Mouse (Mus musculus): ENCODE measurements around the gene Jade1.

Jade1 gene

GRCm38 (mm10) chr3:41609071-41609470 is 53.5 kb downstream of the Jade1 start:
- Histone ChIP-seq H3K4me3 (replicated peaks; ENCODE audit: low read length) (no peak overlapping the region), H3K27me3 (ENCODE audit: insufficient read depth, low read length) (no peaks in the 10 kb centered on the region), H3K9me3 (ENCODE audit: low read length) (no peaks in the 10 kb centered on the region), H3K4me1 (replicated peaks; ENCODE audit: low read depth, low read length) (peaks cover 96% of the 10 kb centered on the region), H3K36me3 (ENCODE audit: insufficient read depth, low read length) (peaks cover 100% of the 10 kb centered on the region)
- no peak for TF ChIP-seq NANOG (IDR thresholded peaks at IDR 0.05; ENCODE audit: borderline replicate concordance, low read length)
- no peak for TF ChIP-seq POU5F1 (IDR thresholded peaks at IDR 0.05; ENCODE audit: borderline replicate concordance, low read length)
- no peak for TF ChIP-seq CTCF (conservative IDR thresholded peaks at IDR 0.05; ENCODE audit: low read length)

- TF ChIP-seq NANOG (IDR thresholded peaks at IDR 0.05; ENCODE audit: borderline replicate concordance, low read length) (no peak), POU5F1 (IDR thresholded peaks at IDR 0.05; ENCODE audit: borderline replicate concordance, low read length) (no peak), CTCF (conservative IDR thresholded peaks at IDR 0.05; ENCODE audit: low read length) (peak; percentile 66)
- Histone ChIP-seq H3K27me3 (ENCODE audit: insufficient read depth, low read length) (no peaks in the 10 kb centered on the region), H3K9me3 (ENCODE audit: low read length) (no peaks in the 10 kb centered on the region), H3K36me3 (ENCODE audit: insufficient read depth, low read length) (peaks cover 100% of the 10 kb centered on the region), H3K4me3 (replicated peaks; ENCODE audit: low read length) (no peak overlapping the region), H3K4me1 (replicated peaks; ENCODE audit: low read depth, low read length) (peaks cover 72% of the 10 kb centered on the region)
Measured at GRCm38 (mm10) chr3:41612211-41612610, 56.7 kb downstream of the Jade1 start.

- no peaks in the 10 kb centered on the region for H3K9me3 ChIP-seq (ENCODE audit: low read length)
- H3K4me3 ChIP-seq (replicated peaks; ENCODE audit: low read length): no peak overlapping the region
- H3K27me3 ChIP-seq (ENCODE audit: insufficient read depth, low read length): no peaks in the 10 kb centered on the region
- peaks cover 67% of the 10 kb centered on the region for H3K4me1 ChIP-seq (replicated peaks; ENCODE audit: low read depth, low read length)
- H3K36me3 ChIP-seq (ENCODE audit: insufficient read depth, low read length): peaks cover 100% of the 10 kb centered on the region
- TF ChIP-seq CTCF (conservative IDR thresholded peaks at IDR 0.05; ENCODE audit: low read length) (no peak), POU5F1 (IDR thresholded peaks at IDR 0.05; ENCODE audit: borderline replicate concordance, low read length) (no peak), NANOG (IDR thresholded peaks at IDR 0.05; ENCODE audit: borderline replicate concordance, low read length) (no peak)
Measured at GRCm38 (mm10) chr3:41613706-41614105, 58.2 kb downstream of the Jade1 start.

- H3K4me1 ChIP-seq (replicated peaks; ENCODE audit: low read depth, low read length): peaks cover 60% of the 10 kb centered on the region
- peaks cover 93% of the 10 kb centered on the region for H3K36me3 ChIP-seq (ENCODE audit: insufficient read depth, low read length)
- H3K27me3 ChIP-seq (ENCODE audit: insufficient read depth, low read length): no peaks in the 10 kb centered on the region
- H3K4me3 ChIP-seq (replicated peaks; ENCODE audit: low read length): no peak overlapping the region
- TF ChIP-seq CTCF (conservative IDR thresholded peaks at IDR 0.05; ENCODE audit: low read length) (no peak), POU5F1 (IDR thresholded peaks at IDR 0.05; ENCODE audit: borderline replicate concordance, low read length) (no peak), NANOG (IDR thresholded peaks at IDR 0.05; ENCODE audit: borderline replicate concordance, low read length) (no peak)
- H3K9me3 ChIP-seq (ENCODE audit: low read length): no peaks in the 10 kb centered on the region
Measured at GRCm38 (mm10) chr3:41614230-41614985, 58.9 kb downstream of the Jade1 start.

GRCm38 (mm10) chr3:41618036-41618435 is 62.5 kb downstream of the Jade1 start:
- no peak for TF ChIP-seq CTCF (conservative IDR thresholded peaks at IDR 0.05; ENCODE audit: low read length)
- no peak for TF ChIP-seq NANOG (IDR thresholded peaks at IDR 0.05; ENCODE audit: borderline replicate concordance, low read length)
- TF ChIP-seq POU5F1 (IDR thresholded peaks at IDR 0.05; ENCODE audit: borderline replicate concordance, low read length): no peak
- Histone ChIP-seq H3K4me1 (replicated peaks; ENCODE audit: low read depth, low read length) (peaks cover 33% of the 10 kb centered on the region), H3K4me3 (replicated peaks; ENCODE audit: low read length) (no peak overlapping the region), H3K27me3 (ENCODE audit: insufficient read depth, low read length) (no peaks in the 10 kb centered on the region), H3K9me3 (ENCODE audit: low read length) (no peaks in the 10 kb centered on the region), H3K36me3 (ENCODE audit: insufficient read depth, low read length) (peaks cover 57% of the 10 kb centered on the region)

GRCm38 (mm10) chr3:41618488-41618887 is 63.0 kb downstream of the Jade1 start:
- Histone ChIP-seq H3K27me3 (ENCODE audit: insufficient read depth, low read length) (no peaks in the 10 kb centered on the region), H3K4me1 (replicated peaks; ENCODE audit: low read depth, low read length) (peaks cover 28% of the 10 kb centered on the region), H3K36me3 (ENCODE audit: insufficient read depth, low read length) (peaks cover 52% of the 10 kb centered on the region), H3K9me3 (ENCODE audit: low read length) (no peaks in the 10 kb centered on the region), H3K4me3 (replicated peaks; ENCODE audit: low read length) (no peak overlapping the region)
- no peak for TF ChIP-seq POU5F1 (IDR thresholded peaks at IDR 0.05; ENCODE audit: borderline replicate concordance, low read length)
- no peak for TF ChIP-seq NANOG (IDR thresholded peaks at IDR 0.05; ENCODE audit: borderline replicate concordance, low read length)
- TF ChIP-seq CTCF (conservative IDR thresholded peaks at IDR 0.05; ENCODE audit: low read length): no peak

GRCm38 (mm10) chr3:41620971-41621370 is 65.4 kb downstream of the Jade1 start:
- H3K9me3 ChIP-seq (ENCODE audit: low read length): no peaks in the 10 kb centered on the region
- H3K27me3 ChIP-seq (ENCODE audit: insufficient read depth, low read length): no peaks in the 10 kb centered on the region
- H3K4me3 ChIP-seq (replicated peaks; ENCODE audit: low read length): no peak overlapping the region
- H3K4me1 ChIP-seq (replicated peaks; ENCODE audit: low read depth, low read length): peaks cover 15% of the 10 kb centered on the region
- peaks cover 27% of the 10 kb centered on the region for H3K36me3 ChIP-seq (ENCODE audit: insufficient read depth, low read length)
- TF ChIP-seq POU5F1 (IDR thresholded peaks at IDR 0.05; ENCODE audit: borderline replicate concordance, low read length) (no peak), CTCF (conservative IDR thresholded peaks at IDR 0.05; ENCODE audit: low read length) (no peak), NANOG (IDR thresholded peaks at IDR 0.05; ENCODE audit: borderline replicate concordance, low read length) (no peak)

- no peak overlapping the region for H3K4me3 ChIP-seq (replicated peaks; ENCODE audit: low read length)
- TF ChIP-seq CTCF (conservative IDR thresholded peaks at IDR 0.05; ENCODE audit: low read length): peak; percentile 73
- no peak for TF ChIP-seq NANOG (IDR thresholded peaks at IDR 0.05; ENCODE audit: borderline replicate concordance, low read length)
- H3K27me3 ChIP-seq (ENCODE audit: insufficient read depth, low read length): no peaks in the 10 kb centered on the region
- H3K4me1 ChIP-seq (replicated peaks; ENCODE audit: low read depth, low read length): no peaks in the 10 kb centered on the region
- H3K9me3 ChIP-seq (ENCODE audit: low read length): no peaks in the 10 kb centered on the region
- peaks cover 3% of the 10 kb centered on the region; the same call in 1 of the 2 replicates for H3K36me3 ChIP-seq (ENCODE audit: insufficient read depth, low read length)
Measured at GRCm38 (mm10) chr3:41655642-41656041, 100.1 kb downstream of the Jade1 start.

All from E14TG2a.4 (cell line).